Mouse (Mus musculus): ENCODE measurements around the gene Pdzd2. TPM values are rescaled to one million over a fixed set of nuclear protein-coding genes. Genes with fewer than 3 reads are reported as not detected.

The Pdzd2 gene
- polyA plus RNA-seq, 1 experiment: 4.6 TPM

GRCm38 (mm10) chr15:12550919-12551318 lies 188.8 kb downstream of the Pdzd2 start:
- WGBS: 53% methylated on average over 3 of the region's 3 CpGs
- Histone ChIP-seq H3K4me3 (replicated peaks; ENCODE audit: control insufficient read depth, low read depth, low read length) (no peak overlapping the region), H3K4me1 (ENCODE audit: control insufficient read depth, insufficient read depth, low read length) (no peaks in the 10 kb centered on the region), H3K27ac (ENCODE audit: control insufficient read depth, insufficient read depth, low read depth, low read length, poor library complexity) (no peak overlapping the region)
- TF ChIP-seq CTCF (IDR thresholded peaks at IDR 0.05; ENCODE audit: control insufficient read depth, insufficient read depth, low read length): no peak
- TF ChIP-seq POLR2A (IDR thresholded peaks at IDR 0.05; ENCODE audit: borderline replicate concordance, control insufficient read depth, low read depth, low read length): no peak

- no peak overlapping the region for H3K4me3 ChIP-seq (replicated peaks; ENCODE audit: control insufficient read depth, low read depth, low read length)
- no peak for TF ChIP-seq CTCF (IDR thresholded peaks at IDR 0.05; ENCODE audit: control insufficient read depth, insufficient read depth, low read length)
- TF ChIP-seq POLR2A (IDR thresholded peaks at IDR 0.05; ENCODE audit: borderline replicate concordance, control insufficient read depth, low read depth, low read length): no peak
- H3K27ac ChIP-seq (ENCODE audit: control insufficient read depth, insufficient read depth, low read depth, low read length, poor library complexity): no peak overlapping the region
- 56% methylated on average over 9 of the region's 9 CpGs for WGBS
- H3K4me1 ChIP-seq (ENCODE audit: control insufficient read depth, insufficient read depth, low read length): no peaks in the 10 kb centered on the region
Measured at GRCm38 (mm10) chr15:12550376-12550775, 189.3 kb downstream of the Pdzd2 start.

GRCm38 (mm10) chr15:12549919-12550305 lies 189.8 kb downstream of the Pdzd2 start:
- peak overlapping the region; percentile 43 for H3K4me3 ChIP-seq (replicated peaks; ENCODE audit: control insufficient read depth, low read depth, low read length)
- 2% methylated on average over 13 of the region's 13 CpGs for WGBS
- no peaks in the 10 kb centered on the region for H3K4me1 ChIP-seq (ENCODE audit: control insufficient read depth, insufficient read depth, low read length)

GRCm38 (mm10) chr15:12549271-12549918 lies 190.3 kb downstream of the Pdzd2 start:
- no peak for TF ChIP-seq POLR2A (IDR thresholded peaks at IDR 0.05; ENCODE audit: borderline replicate concordance, control insufficient read depth, low read depth, low read length)
- no peak for TF ChIP-seq CTCF (IDR thresholded peaks at IDR 0.05; ENCODE audit: control insufficient read depth, insufficient read depth, low read length)
- peak overlapping the region; percentile 43 for H3K4me3 ChIP-seq (replicated peaks; ENCODE audit: control insufficient read depth, low read depth, low read length)
- under 1% methylated on average over 28 of the region's 28 CpGs for WGBS
- no peaks in the 10 kb centered on the region for H3K4me1 ChIP-seq (ENCODE audit: control insufficient read depth, insufficient read depth, low read length)
- H3K27ac ChIP-seq (ENCODE audit: control insufficient read depth, insufficient read depth, low read depth, low read length, poor library complexity): no peak overlapping the region

More at GRCm38 (mm10) chr15:12549919-12550305, 189.8 kb downstream of the Pdzd2 start:
- TF ChIP-seq POLR2A (IDR thresholded peaks at IDR 0.05; ENCODE audit: borderline replicate concordance, control insufficient read depth, low read depth, low read length) (no peak), CTCF (IDR thresholded peaks at IDR 0.05; ENCODE audit: control insufficient read depth, insufficient read depth, low read length) (no peak)
- no peak overlapping the region for H3K27ac ChIP-seq (ENCODE audit: control insufficient read depth, insufficient read depth, low read depth, low read length, poor library complexity)

- H3K27ac ChIP-seq (ENCODE audit: control insufficient read depth, insufficient read depth, low read depth, low read length, poor library complexity): no peak overlapping the region
- TF ChIP-seq CTCF (IDR thresholded peaks at IDR 0.05; ENCODE audit: control insufficient read depth, insufficient read depth, low read length) (no peak), POLR2A (IDR thresholded peaks at IDR 0.05; ENCODE audit: borderline replicate concordance, control insufficient read depth, low read depth, low read length) (no peak)
- no peak overlapping the region for H3K4me3 ChIP-seq (replicated peaks; ENCODE audit: control insufficient read depth, low read depth, low read length)
- H3K4me1 ChIP-seq (ENCODE audit: control insufficient read depth, insufficient read depth, low read length): no peaks in the 10 kb centered on the region
- 44% methylated on average over 4 of the region's 4 CpGs for WGBS
Measured at GRCm38 (mm10) chr15:12548696-12549095, 191.0 kb downstream of the Pdzd2 start.

GRCm38 (mm10) chr15:12547640-12548405 lies 191.9 kb downstream of the Pdzd2 start:
- Histone ChIP-seq H3K4me1 (ENCODE audit: control insufficient read depth, insufficient read depth, low read length) (no peaks in the 10 kb centered on the region), H3K27ac (ENCODE audit: control insufficient read depth, insufficient read depth, low read depth, low read length, poor library complexity) (no peak overlapping the region), H3K4me3 (replicated peaks; ENCODE audit: control insufficient read depth, low read depth, low read length) (no peak overlapping the region)
- no peak for TF ChIP-seq POLR2A (IDR thresholded peaks at IDR 0.05; ENCODE audit: borderline replicate concordance, control insufficient read depth, low read depth, low read length)
- TF ChIP-seq CTCF (IDR thresholded peaks at IDR 0.05; ENCODE audit: control insufficient read depth, insufficient read depth, low read length): no peak
- 77% methylated on average over 5 of the region's 5 CpGs for WGBS

GRCm38 (mm10) chr15:12546781-12547180 lies 192.9 kb downstream of the Pdzd2 start:
- TF ChIP-seq CTCF (IDR thresholded peaks at IDR 0.05; ENCODE audit: control insufficient read depth, insufficient read depth, low read length) (no peak), POLR2A (IDR thresholded peaks at IDR 0.05; ENCODE audit: borderline replicate concordance, control insufficient read depth, low read depth, low read length) (no peak)

GRCm38 (mm10) chr15:12545671-12546070 lies 194.1 kb downstream of the Pdzd2 start:
- no peak for TF ChIP-seq POLR2A (IDR thresholded peaks at IDR 0.05; ENCODE audit: borderline replicate concordance, control insufficient read depth, low read depth, low read length)
- TF ChIP-seq CTCF (IDR thresholded peaks at IDR 0.05; ENCODE audit: control insufficient read depth, insufficient read depth, low read length): no peak

More at GRCm38 (mm10) chr15:12546781-12547180, 192.9 kb downstream of the Pdzd2 start:
- no peaks in the 10 kb centered on the region for H3K4me1 ChIP-seq (ENCODE audit: control insufficient read depth, insufficient read depth, low read length)
- H3K4me3 ChIP-seq (replicated peaks; ENCODE audit: control insufficient read depth, low read depth, low read length): no peak overlapping the region
- no peak overlapping the region for H3K27ac ChIP-seq (ENCODE audit: control insufficient read depth, insufficient read depth, low read depth, low read length, poor library complexity)
- WGBS: 74% methylated on average over 6 of the region's 6 CpGs

More at GRCm38 (mm10) chr15:12545671-12546070, 194.1 kb downstream of the Pdzd2 start:
- H3K4me1 ChIP-seq (ENCODE audit: control insufficient read depth, insufficient read depth, low read length): no peaks in the 10 kb centered on the region
- 67% methylated on average over 6 of the region's 6 CpGs for WGBS
- no peak overlapping the region for H3K4me3 ChIP-seq (replicated peaks; ENCODE audit: control insufficient read depth, low read depth, low read length)
- H3K27ac ChIP-seq (ENCODE audit: control insufficient read depth, insufficient read depth, low read depth, low read length, poor library complexity): no peak overlapping the region

Measured in bone marrow, adult 2 months (tissue).